Mouse (Mus musculus) limb, embryonic 11.5 days (tissue): ENCODE measurements around the gene Psmd13. TPM values are rescaled to one million over a fixed set of nuclear protein-coding genes. Genes with fewer than 3 reads are reported as not detected.
A peak's percentile ranks its signal among the peaks of the same experiment; 100 is the strongest.

Experiments used
- ATAC-seq: fragments of 200-750 bp; cut with Nextera tagmentation; 2 replicates; pipeline ENCODE4 v1.8.0; 2017; ENCODE audit warnings: low read depth; ENCODE audit not compliant: insufficient number of reproducible peaks, low FRiP score, low TSS enrichment
- DNase-seq: peaks from one replicate; pipeline ENCODE4 v3.0.0-alpha.2; 2015; ENCODE audit warnings: low spot score
- H3K27ac ChIP-seq: fragments of 300-500 bp; sonication (generic); replicated peaks from 2 replicates; pipeline ENCODE4 v1.5.1; 2014; ENCODE audit warnings: low read depth, mild to moderate bottlenecking, low read length
- H3K27me3 ChIP-seq: fragments of 300-500 bp; sonication (generic); 2 replicates; pipeline ENCODE4 v1.6.1; 2014; ENCODE audit warnings: mild to moderate bottlenecking, low read length, mixed read lengths; ENCODE audit not compliant: control insufficient read depth, insufficient read depth
- H3K36me3 ChIP-seq: fragments of 300-500 bp; sonication (generic); 2 replicates; pipeline ENCODE4 v1.6.1; 2014; ENCODE audit warnings: mild to moderate bottlenecking, low read length, moderate library complexity, mixed read lengths; ENCODE audit not compliant: control insufficient read depth, insufficient read depth
- H3K4me1 ChIP-seq: fragments of 300-500 bp; sonication (generic); 2 replicates; pipeline ENCODE4 v1.6.1; 2014; ENCODE audit warnings: low read length, mixed read lengths; ENCODE audit not compliant: control insufficient read depth, insufficient read depth
- H3K4me2 ChIP-seq: fragments of 300-500 bp; sonication (generic); 2 replicates; pipeline ENCODE4 v1.6.1; 2014; ENCODE audit warnings: low read depth, mild to moderate bottlenecking, moderate library complexity; ENCODE audit not compliant: severe bottlenecking
- H3K4me3 ChIP-seq: fragments of 300-500 bp; sonication (generic); 2 replicates; pipeline ENCODE4 v1.5.1; 2014; ENCODE audit warnings: low read depth, low read length
- H3K9ac ChIP-seq: fragments of 300-500 bp; sonication (generic); 2 replicates; pipeline ENCODE4 v1.6.1; 2014; ENCODE audit warnings: mild to moderate bottlenecking, low read length
- H3K9me3 ChIP-seq: fragments of 300-500 bp; sonication (generic); 2 replicates; pipeline ENCODE4 v1.6.1; 2016; ENCODE audit warnings: low read length; ENCODE audit not compliant: control insufficient read depth
- WGBS: fragments of 180-500 bp; shearing (Covaris S2); extraction: QIAGEN DNeasy Blood & Tissue Kit; methylation state at CpG from one replicate; pipeline ENCODE4 v1.1.7; 2014; 5-methylcytosine and 5-hydroxymethylcytosine counted together
- polyA plus RNA-seq: library from polyadenylated mRNA; unstranded; fragments of >200 nt; fragmentation: Nextera tagmentation; extraction: Ambion mirVana; gene quantifications from 2 replicates; pipeline ENCODE4 v1.2.1, GENCODE M21; 2014

Psmd13 gene
- 185 and 243 TPM in 2 replicates for polyA plus RNA-seq

GRCm38 (mm10) chr7:140881696-140882468 is at the start of gene Psmd13, which contains the start of gene Sirt3:
TSS of gene Psmd13 (plus strand) at chr7:140881968.
TSS of gene Sirt3 (minus strand) at chr7:140882309.
- peak within 1 kb of the TSS; percentile 89 for H3K4me2 ChIP-seq
- no peaks in the 10 kb centered on the region for H3K9me3 ChIP-seq
- H3K4me1 ChIP-seq = no peaks in the 10 kb centered on the region
- H3K27me3 ChIP-seq = no peaks in the 10 kb centered on the region
- peak within 1 kb of the TSS; percentile 75 for H3K9ac ChIP-seq
- H3K36me3 ChIP-seq = peaks cover 9% of the 10 kb centered on the region; the same call in 1 of the 2 replicates
- H3K4me3 ChIP-seq = peak within 1 kb of the TSS; percentile 94
- DNase-seq = peak; percentile 95
- H3K27ac ChIP-seq = peak within 1 kb of the TSS; percentile 16; the same call in 1 of the 2 replicates
- 0% methylated on average over 59 of the region's 59 CpGs for WGBS
- ATAC-seq = peak; percentile 95

GRCm38 (mm10) chr7:140833341-140833740 is 48.4 kb upstream of the Psmd13 start:
- H3K36me3 ChIP-seq = no peaks in the 10 kb centered on the region
- no peak overlapping the region for H3K9ac ChIP-seq
- H3K9me3 ChIP-seq = no peaks in the 10 kb centered on the region
- WGBS = 79% methylated on average over 4 of the region's 4 CpGs
- DNase-seq (no peak), ATAC-seq (no peak)
- no peak overlapping the region for H3K27ac ChIP-seq
- no peak overlapping the region for H3K4me3 ChIP-seq
- H3K4me1 ChIP-seq = no peaks in the 10 kb centered on the region
- H3K27me3 ChIP-seq = no peaks in the 10 kb centered on the region
- H3K4me2 ChIP-seq = no peak overlapping the region

- Histone ChIP-seq H3K4me1 (no peaks in the 10 kb centered on the region), H3K4me3 (no peak within 1 kb of the TSS), H3K4me2 (no peak within 1 kb of the TSS; the same call in 1 of the 2 replicates), H3K9ac (no peak within 1 kb of the TSS), H3K36me3 (no peaks in the 10 kb centered on the region), H3K27ac (no peak within 1 kb of the TSS), H3K27me3 (no peaks in the 10 kb centered on the region), H3K9me3 (no peaks in the 10 kb centered on the region)
- DNase-seq = no peak
- WGBS = 47% methylated on average over 20 of the region's 20 CpGs
- no peak for ATAC-seq
Observed at GRCm38 (mm10) chr7:140834968-140835757, 46.6 kb upstream of the Psmd13 start, which contains the start of gene Urah. TSS of gene Urah (plus strand) at chr7:140835018.

- Histone ChIP-seq H3K4me1 (no peaks in the 10 kb centered on the region), H3K36me3 (no peaks in the 10 kb centered on the region), H3K4me2 (no peak overlapping the region; the same call in 1 of the 2 replicates), H3K4me3 (no peak overlapping the region), H3K27ac (no peak overlapping the region), H3K27me3 (peaks cover 4% of the 10 kb centered on the region; the same call in 1 of the 2 replicates), H3K9me3 (no peaks in the 10 kb centered on the region), H3K9ac (no peak overlapping the region)
- WGBS = 83% methylated on average over 2 of the region's 2 CpGs
- ATAC-seq = no peak
- DNase-seq = no peak
Observed at GRCm38 (mm10) chr7:140835758-140836087, 46.0 kb upstream of the Psmd13 start.

- Histone ChIP-seq H3K9ac (no peak overlapping the region), H3K4me2 (no peak overlapping the region), H3K4me3 (no peak overlapping the region), H3K27me3 (peaks cover 5% of the 10 kb centered on the region; the same call in 1 of the 2 replicates), H3K9me3 (no peaks in the 10 kb centered on the region), H3K27ac (no peak overlapping the region), H3K36me3 (no peaks in the 10 kb centered on the region), H3K4me1 (no peaks in the 10 kb centered on the region)
- ATAC-seq (no peak; the same call in 1 of the 2 replicates), DNase-seq (no peak)
- 87% methylated on average over 9 of the region's 9 CpGs for WGBS
Observed at GRCm38 (mm10) chr7:140836243-140837115, 45.3 kb upstream of the Psmd13 start.

GRCm38 (mm10) chr7:140839556-140839955 is 42.2 kb upstream of the Psmd13 start:
- ATAC-seq = no peak
- WGBS = 52% methylated on average over 5 of the region's 5 CpGs
- H3K27me3 ChIP-seq = peaks cover 5% of the 10 kb centered on the region; the same call in 1 of the 2 replicates

GRCm38 (mm10) chr7:140840750-140841735 is 40.7 kb upstream of the Psmd13 start:
- Histone ChIP-seq H3K27me3 (peaks cover 5% of the 10 kb centered on the region; the same call in 1 of the 2 replicates), H3K4me3 (no peak overlapping the region), H3K4me1 (no peaks in the 10 kb centered on the region), H3K9me3 (no peaks in the 10 kb centered on the region), H3K9ac (no peak overlapping the region), H3K36me3 (no peaks in the 10 kb centered on the region), H3K27ac (no peak overlapping the region), H3K4me2 (no peak overlapping the region)
- 38% methylated on average over 18 of the region's 19 CpGs for WGBS
- DNase-seq = no peak
- ATAC-seq = no peak

More at GRCm38 (mm10) chr7:140839556-140839955, 42.2 kb upstream of the Psmd13 start:
- Histone ChIP-seq H3K4me2 (no peak overlapping the region), H3K27ac (no peak overlapping the region), H3K9ac (no peak overlapping the region), H3K4me3 (no peak overlapping the region), H3K36me3 (no peaks in the 10 kb centered on the region), H3K9me3 (no peaks in the 10 kb centered on the region), H3K4me1 (no peaks in the 10 kb centered on the region)
- no peak for DNase-seq
